Mouse (Mus musculus) spleen, adult 2 months (tissue): ENCODE measurements around the gene Dst.

Source experiments
- CTCF ChIP-seq: fragments of 200-500 bp; IDR thresholded peaks from 2 replicates; pipeline ENCODE4 v1.5.1; 2011; ENCODE audit warnings: mild to moderate bottlenecking, inconsistent platforms; ENCODE audit not compliant: insufficient read depth, insufficient read length, insufficient replicate concordance; ENCODE audit errors: extremely low read depth
- POLR2A ChIP-seq: fragments of 200-500 bp; IDR thresholded peaks from 2 replicates; pipeline ENCODE4 v1.6.1; 2011; ENCODE audit warnings: low read depth, low read length, inconsistent platforms

- TF ChIP-seq POLR2A (no peak), CTCF (no peak)
Observed at GRCm38 (mm10) chr1:34122198-34122597, 214.2 kb downstream of the Dst start.
